Mouse (Mus musculus) kidney, adult 2 months (tissue): ENCODE results near the gene Cacng6.

Experiments used
- CTCF ChIP-seq: fragments of 200-500 bp; conservative IDR thresholded peaks from 2 replicates; pipeline ENCODE4 v1.5.1; 2011; ENCODE audit warnings: low read depth, mild to moderate bottlenecking, control low read depth, low read length, moderate library complexity, mixed read lengths; ENCODE audit not compliant: insufficient read depth, insufficient read length
- POLR2A ChIP-seq: fragments of 200-500 bp; IDR thresholded peaks from one replicate; pipeline ENCODE4 v1.6.1; 2011; ENCODE audit warnings: low read depth, low read length, control low read depth

DNA sequence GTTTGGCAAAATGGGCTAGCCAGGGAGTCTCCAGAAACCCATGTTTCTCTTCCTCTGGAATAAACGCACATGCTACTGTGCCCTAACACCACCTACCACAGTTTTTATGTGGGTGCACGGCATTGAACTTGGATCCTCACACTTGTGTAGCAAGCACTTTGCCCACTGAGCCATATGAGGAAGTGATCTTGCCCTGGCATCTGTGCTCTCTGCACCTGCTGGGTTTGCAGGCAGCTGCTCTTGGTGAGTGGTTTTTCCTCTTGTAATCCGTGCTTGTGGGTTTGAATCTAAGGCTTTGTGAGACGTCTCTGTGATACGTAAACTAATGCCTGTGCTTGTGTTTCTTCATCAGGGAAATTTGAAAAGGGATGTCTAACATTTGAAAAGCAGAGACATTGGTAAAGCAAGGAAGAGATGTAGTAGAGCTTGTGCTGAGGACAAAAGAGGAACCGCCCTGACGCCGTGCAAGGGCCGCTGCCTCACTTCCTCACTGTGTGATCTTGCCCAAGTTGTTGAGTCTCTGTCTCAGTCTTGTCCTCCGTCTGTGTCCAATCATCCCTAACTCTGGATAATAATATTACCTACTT, 18.6 kb downstream of the Cacng6 start:
- TF ChIP-seq CTCF (no peak), POLR2A (no peak)
